Mouse (Mus musculus): ENCODE data around the gene Ran. TPM values are rescaled to one million over a fixed set of nuclear protein-coding genes. Genes with fewer than 3 reads are reported as not detected.
A peak's percentile ranks its signal among the peaks of the same experiment; 100 is the strongest.

Gene Ran
- total and polyA plus RNA-seq, 3 experiments = 44.4 to 99.2 (median 88.2) TPM

GRCm38 (mm10) chr5:129026637-129027036 is 6.8 kb downstream of the Ran start:
- no peaks in the 10 kb centered on the region for H3K79me2 ChIP-seq (replicated peaks; ENCODE audit: control insufficient read depth, insufficient read depth, low read length)
- intact Hi-C loops (cut with DNase I) = loop anchor here (10.0 kb wide), 1 partner anchor 1148 kb away; the partner anchor contains the start of gene Rabgef1
- no peak overlapping the region for H3K27ac ChIP-seq
- H3K36me3 ChIP-seq (ENCODE audit: control insufficient read depth, insufficient read depth, low read length) = peaks cover 2% of the 10 kb centered on the region
- 96% methylated on average over 1 of the region's 1 CpGs for WGBS
- no peaks in the 10 kb centered on the region for H3K27me3 ChIP-seq (ENCODE audit: control insufficient read depth, insufficient read depth, low read length)
- no peak overlapping the region for H3K9ac ChIP-seq (ENCODE audit: low read depth, low read length)
- no peak for DNase-seq
- no peak overlapping the region for H3K4me3 ChIP-seq
- TF ChIP-seq EP300 (IDR thresholded peaks at IDR 0.05; ENCODE audit: insufficient read depth, low read depth, low read length) (no peak), CTCF (IDR thresholded peaks at IDR 0.05) (no peak), POLR2A (IDR thresholded peaks at IDR 0.05; ENCODE audit: insufficient read depth, low read depth, low read length) (no peak)
- H3K4me1 ChIP-seq (ENCODE audit: control insufficient read depth, insufficient read depth, low read length) = no peaks in the 10 kb centered on the region; the same call in 1 of the 2 replicates

GRCm38 (mm10) chr5:129029131-129029723 is 9.4 kb downstream of the Ran start:
- no peak for TF ChIP-seq POLR2A (IDR thresholded peaks at IDR 0.05; ENCODE audit: insufficient read depth, low read depth, low read length)
- no peak for TF ChIP-seq CTCF (IDR thresholded peaks at IDR 0.05)
- TF ChIP-seq EP300 (IDR thresholded peaks at IDR 0.05; ENCODE audit: insufficient read depth, low read depth, low read length) = no peak
- H3K4me3 ChIP-seq = no peak overlapping the region
- intact Hi-C loops (cut with DNase I) = loop anchor here (10.0 kb wide), 1 partner anchor 1146 kb away; the partner anchor contains the start of gene Rabgef1
- no peak for DNase-seq
- H3K4me1 ChIP-seq (ENCODE audit: control insufficient read depth, insufficient read depth, low read length) = no peaks in the 10 kb centered on the region
- 73% methylated on average over 5 of the region's 5 CpGs for WGBS
- no peaks in the 10 kb centered on the region for H3K27me3 ChIP-seq (ENCODE audit: control insufficient read depth, insufficient read depth, low read length)
- no peak overlapping the region for H3K9ac ChIP-seq (ENCODE audit: low read depth, low read length)
- no peak overlapping the region for H3K27ac ChIP-seq
- H3K79me2 ChIP-seq (replicated peaks; ENCODE audit: control insufficient read depth, insufficient read depth, low read length) = no peaks in the 10 kb centered on the region
- no peaks in the 10 kb centered on the region for H3K36me3 ChIP-seq (ENCODE audit: control insufficient read depth, insufficient read depth, low read length)

- no peak for DNase-seq
- Histone ChIP-seq H3K79me2 (replicated peaks; ENCODE audit: control insufficient read depth, insufficient read depth, low read length) (no peaks in the 10 kb centered on the region), H3K27me3 (ENCODE audit: control insufficient read depth, insufficient read depth, low read length) (no peaks in the 10 kb centered on the region), H3K4me3 (no peak overlapping the region), H3K27ac (no peak overlapping the region), H3K4me1 (ENCODE audit: control insufficient read depth, insufficient read depth, low read length) (no peaks in the 10 kb centered on the region), H3K36me3 (ENCODE audit: control insufficient read depth, insufficient read depth, low read length) (no peaks in the 10 kb centered on the region), H3K9ac (ENCODE audit: low read depth, low read length) (no peak overlapping the region)
- WGBS = 87% methylated on average over 5 of the region's 5 CpGs
- TF ChIP-seq CTCF (IDR thresholded peaks at IDR 0.05) (0 out of 2 replicates have a peak, but pooled peaks have one; percentile 13), POLR2A (IDR thresholded peaks at IDR 0.05; ENCODE audit: insufficient read depth, low read depth, low read length) (no peak)
- intact Hi-C loops (cut with DNase I) = no loop called here
Measured at GRCm38 (mm10) chr5:129036678-129037077, 16.8 kb downstream of the Ran start.

- no peak overlapping the region for H3K9ac ChIP-seq (ENCODE audit: low read depth, low read length)
- no peaks in the 10 kb centered on the region for H3K4me1 ChIP-seq (ENCODE audit: control insufficient read depth, insufficient read depth, low read length)
- H3K27me3 ChIP-seq (ENCODE audit: control insufficient read depth, insufficient read depth, low read length) = no peaks in the 10 kb centered on the region
- 77% methylated on average over 7 of the region's 7 CpGs for WGBS
- no peaks in the 10 kb centered on the region for H3K36me3 ChIP-seq (ENCODE audit: control insufficient read depth, insufficient read depth, low read length)
- no peak overlapping the region for H3K4me3 ChIP-seq
- H3K79me2 ChIP-seq (replicated peaks; ENCODE audit: control insufficient read depth, insufficient read depth, low read length) = no peaks in the 10 kb centered on the region
- TF ChIP-seq CTCF (IDR thresholded peaks at IDR 0.05) (no peak), EP300 (IDR thresholded peaks at IDR 0.05; ENCODE audit: insufficient read depth, low read depth, low read length) (no peak), POLR2A (IDR thresholded peaks at IDR 0.05; ENCODE audit: insufficient read depth, low read depth, low read length) (no peak)
- intact Hi-C loops (cut with DNase I) = no loop called here
- no peak overlapping the region for H3K27ac ChIP-seq
- DNase-seq = no peak
Measured at GRCm38 (mm10) chr5:129037739-129038138, 17.9 kb downstream of the Ran start.

GRCm38 (mm10) chr5:129045641-129046580 is 26.0 kb downstream of the Ran start:
- Histone ChIP-seq H3K27ac (no peak overlapping the region), H3K79me2 (replicated peaks; ENCODE audit: control insufficient read depth, insufficient read depth, low read length) (no peaks in the 10 kb centered on the region), H3K9ac (ENCODE audit: low read depth, low read length) (no peak overlapping the region), H3K27me3 (ENCODE audit: control insufficient read depth, insufficient read depth, low read length) (no peaks in the 10 kb centered on the region), H3K4me1 (ENCODE audit: control insufficient read depth, insufficient read depth, low read length) (no peaks in the 10 kb centered on the region), H3K4me3 (no peak overlapping the region), H3K36me3 (ENCODE audit: control insufficient read depth, insufficient read depth, low read length) (no peaks in the 10 kb centered on the region)
- intact Hi-C loops (cut with DNase I) = no loop called here
- TF ChIP-seq EP300 (IDR thresholded peaks at IDR 0.05; ENCODE audit: insufficient read depth, low read depth, low read length) = no peak
- no peak for TF ChIP-seq CTCF (IDR thresholded peaks at IDR 0.05)
- TF ChIP-seq POLR2A (IDR thresholded peaks at IDR 0.05; ENCODE audit: insufficient read depth, low read depth, low read length) = no peak
- no peak for DNase-seq
- 51% methylated on average over 26 of the region's 26 CpGs for WGBS

GRCm38 (mm10) chr5:129049372-129049771 is 29.5 kb downstream of the Ran start:
- 75% methylated on average over 9 of the region's 9 CpGs for WGBS
- TF ChIP-seq EP300 (IDR thresholded peaks at IDR 0.05; ENCODE audit: insufficient read depth, low read depth, low read length) (no peak), POLR2A (IDR thresholded peaks at IDR 0.05; ENCODE audit: insufficient read depth, low read depth, low read length) (no peak), CTCF (IDR thresholded peaks at IDR 0.05) (no peak)
- H3K4me3 ChIP-seq = no peak overlapping the region
- no peaks in the 10 kb centered on the region for H3K27me3 ChIP-seq (ENCODE audit: control insufficient read depth, insufficient read depth, low read length)
- H3K27ac ChIP-seq = no peak overlapping the region
- H3K79me2 ChIP-seq (replicated peaks; ENCODE audit: control insufficient read depth, insufficient read depth, low read length) = no peaks in the 10 kb centered on the region
- no peak overlapping the region for H3K9ac ChIP-seq (ENCODE audit: low read depth, low read length)
- no peak for DNase-seq
- no peaks in the 10 kb centered on the region for H3K4me1 ChIP-seq (ENCODE audit: control insufficient read depth, insufficient read depth, low read length)
- H3K36me3 ChIP-seq (ENCODE audit: control insufficient read depth, insufficient read depth, low read length) = no peaks in the 10 kb centered on the region
- intact Hi-C loops (cut with DNase I) = no loop called here
